Mouse (Mus musculus) heart, embryonic 13.5 days (tissue): Measurements from ENCODE around the gene Zdhhc13. TPM values are rescaled to one million over a fixed set of nuclear protein-coding genes. Genes with fewer than 3 reads are reported as not detected.

Experiments used
- ATAC-seq: fragments of 200-750 bp; cut with Nextera tagmentation; 2 replicates; pipeline ENCODE4 v1.8.0; 2017; ENCODE audit warnings: moderate TSS enrichment; ENCODE audit not compliant: insufficient number of reproducible peaks, low FRiP score, low TSS enrichment; ENCODE audit errors: extremely low read depth
- H3K27ac ChIP-seq: fragments of 300-500 bp; sonication (generic); replicated peaks from 2 replicates; pipeline ENCODE4 v1.5.1; 2015; ENCODE audit warnings: moderate library complexity, mild to moderate bottlenecking, inconsistent platforms
- H3K27me3 ChIP-seq: fragments of 300-500 bp; sonication (generic); replicated peaks from 2 replicates; pipeline ENCODE4 v1.6.1; 2015; ENCODE audit warnings: mild to moderate bottlenecking, inconsistent platforms
- H3K36me3 ChIP-seq: fragments of 300-500 bp; sonication (generic); 2 replicates; pipeline ENCODE4 v1.6.1; 2015; ENCODE audit warnings: mild to moderate bottlenecking, inconsistent platforms
- H3K4me1 ChIP-seq: fragments of 300-500 bp; sonication (generic); 2 replicates; pipeline ENCODE4 v1.6.1; 2015; ENCODE audit warnings: inconsistent platforms
- H3K4me2 ChIP-seq: fragments of 300-500 bp; sonication (generic); 2 replicates; pipeline ENCODE4 v1.6.1; 2015; ENCODE audit warnings: inconsistent platforms, mild to moderate bottlenecking, moderate library complexity
- H3K4me3 ChIP-seq: fragments of 300-500 bp; sonication (generic); 2 replicates; pipeline ENCODE4 v1.5.1; 2015; ENCODE audit warnings: moderate library complexity, mild to moderate bottlenecking, inconsistent platforms
- H3K9ac ChIP-seq: fragments of 300-500 bp; sonication (generic); 2 replicates; pipeline ENCODE4 v1.6.1; 2015; ENCODE audit warnings: inconsistent platforms, mild to moderate bottlenecking, moderate library complexity
- H3K9me3 ChIP-seq: fragments of 300-500 bp; sonication (generic); 2 replicates; pipeline ENCODE4 v1.6.1; 2016; ENCODE audit warnings: inconsistent platforms
- WGBS: fragments of 180-500 bp; shearing (Covaris S2); methylation state at CpG from one replicate; pipeline ENCODE4 v1.1.7; 2015; ENCODE audit warnings: mixed read lengths; 5-methylcytosine and 5-hydroxymethylcytosine counted together
- polyA plus RNA-seq: library from polyadenylated mRNA; unstranded; fragments of >200 nt; fragmentation: Nextera tagmentation; extraction: Ambion mirVana; gene quantifications from 2 replicates; pipeline ENCODE4 v1.2.1, GENCODE M21; 2015

The Zdhhc13 gene
- polyA plus RNA-seq, 1 experiment from 2014 or later = 31.1 TPM

- Histone ChIP-seq H3K9me3 (no peaks in the 10 kb centered on the region), H3K9ac (no peak overlapping the region), H3K27ac (no peak overlapping the region), H3K4me3 (peak overlapping the region; percentile 88), H3K4me1 (peaks cover 23% of the 10 kb centered on the region), H3K4me2 (peak overlapping the region; percentile 88), H3K36me3 (peaks cover 6% of the 10 kb centered on the region), H3K27me3 (no peaks in the 10 kb centered on the region)
- ATAC-seq = no peak
- WGBS = 58% methylated on average over 3 of the region's 3 CpGs
Observed at GRCm38 (mm10) chr7:48788348-48788747, 455 bp upstream of the Zdhhc13 start.

- peak overlapping the region; percentile 88 for H3K4me2 ChIP-seq
Observed at GRCm38 (mm10) chr7:48790117-48790516, 1.3 kb downstream of the Zdhhc13 start.

GRCm38 (mm10) chr7:48791412-48791811 lies 2.6 kb downstream of the Zdhhc13 start:
- Histone ChIP-seq H3K4me1 (peaks cover 23% of the 10 kb centered on the region), H3K9me3 (no peaks in the 10 kb centered on the region), H3K9ac (no peak overlapping the region), H3K4me2 (no peak overlapping the region), H3K36me3 (peaks cover 11% of the 10 kb centered on the region), H3K27me3 (no peaks in the 10 kb centered on the region), H3K27ac (no peak overlapping the region), H3K4me3 (no peak overlapping the region)
- ATAC-seq = no peak
- 70% methylated on average over 3 of the region's 3 CpGs for WGBS

More at GRCm38 (mm10) chr7:48790117-48790516, 1.3 kb downstream of the Zdhhc13 start:
- H3K27ac ChIP-seq = no peak overlapping the region
- peaks cover 23% of the 10 kb centered on the region for H3K4me1 ChIP-seq
- peak overlapping the region; percentile 58; the same call in 1 of the 2 replicates for H3K9ac ChIP-seq
- no peak for ATAC-seq
- H3K36me3 ChIP-seq = peaks cover 6% of the 10 kb centered on the region
- H3K4me3 ChIP-seq = peak overlapping the region; percentile 88
- no peaks in the 10 kb centered on the region for H3K27me3 ChIP-seq
- no peaks in the 10 kb centered on the region for H3K9me3 ChIP-seq
- 52% methylated on average over 4 of the region's 4 CpGs for WGBS

GRCm38 (mm10) chr7:48795130-48795529 lies 6.3 kb downstream of the Zdhhc13 start:
- Histone ChIP-seq H3K4me3 (no peak overlapping the region), H3K27ac (no peak overlapping the region), H3K36me3 (peaks cover 26% of the 10 kb centered on the region), H3K9me3 (no peaks in the 10 kb centered on the region), H3K4me2 (no peak overlapping the region), H3K9ac (no peak overlapping the region), H3K4me1 (peaks cover 18% of the 10 kb centered on the region), H3K27me3 (no peaks in the 10 kb centered on the region)
- no peak for ATAC-seq
- 88% methylated on average over 3 of the region's 3 CpGs for WGBS

GRCm38 (mm10) chr7:48803381-48803780 lies 14.6 kb downstream of the Zdhhc13 start:
- no peak for ATAC-seq
- peaks cover 70% of the 10 kb centered on the region for H3K36me3 ChIP-seq
- H3K27me3 ChIP-seq = no peaks in the 10 kb centered on the region
- no peaks in the 10 kb centered on the region for H3K4me1 ChIP-seq
- no peak overlapping the region for H3K9ac ChIP-seq
- H3K9me3 ChIP-seq = no peaks in the 10 kb centered on the region
- WGBS = 86% methylated on average over 7 of the region's 7 CpGs
- H3K4me2 ChIP-seq = no peak overlapping the region
- H3K4me3 ChIP-seq = no peak overlapping the region
- H3K27ac ChIP-seq = no peak overlapping the region

- Histone ChIP-seq H3K9me3 (no peaks in the 10 kb centered on the region), H3K27ac (no peak overlapping the region), H3K9ac (no peak overlapping the region), H3K36me3 (peaks cover 87% of the 10 kb centered on the region), H3K27me3 (no peaks in the 10 kb centered on the region), H3K4me2 (no peak overlapping the region), H3K4me1 (no peaks in the 10 kb centered on the region), H3K4me3 (no peak overlapping the region)
- no peak for ATAC-seq
- WGBS = 83% methylated on average over 4 of the region's 4 CpGs
Observed at GRCm38 (mm10) chr7:48806587-48806986, 17.8 kb downstream of the Zdhhc13 start.

- WGBS = 100% methylated on average over 1 of the region's 1 CpGs
- Histone ChIP-seq H3K36me3 (peaks cover 79% of the 10 kb centered on the region), H3K27me3 (no peaks in the 10 kb centered on the region), H3K9ac (no peak overlapping the region), H3K4me3 (no peak overlapping the region), H3K27ac (no peak overlapping the region), H3K4me2 (no peak overlapping the region), H3K9me3 (no peaks in the 10 kb centered on the region), H3K4me1 (no peaks in the 10 kb centered on the region)
- no peak for ATAC-seq
Observed at GRCm38 (mm10) chr7:48810652-48811051, 21.8 kb downstream of the Zdhhc13 start.

GRCm38 (mm10) chr7:48812358-48812757 lies 23.6 kb downstream of the Zdhhc13 start:
- no peaks in the 10 kb centered on the region for H3K4me1 ChIP-seq

GRCm38 (mm10) chr7:48813594-48813993 lies 24.8 kb downstream of the Zdhhc13 start:
- H3K36me3 ChIP-seq = peaks cover 83% of the 10 kb centered on the region
- H3K4me3 ChIP-seq = no peak overlapping the region
- H3K27ac ChIP-seq = no peak overlapping the region
- no peak overlapping the region for H3K9ac ChIP-seq
- no peaks in the 10 kb centered on the region for H3K4me1 ChIP-seq
- no peak overlapping the region for H3K4me2 ChIP-seq
- H3K9me3 ChIP-seq = no peaks in the 10 kb centered on the region
- ATAC-seq = no peak
- no peaks in the 10 kb centered on the region for H3K27me3 ChIP-seq
- WGBS = 87% methylated on average over 1 of the region's 1 CpGs

More at GRCm38 (mm10) chr7:48812358-48812757, 23.6 kb downstream of the Zdhhc13 start:
- Histone ChIP-seq H3K9ac (no peak overlapping the region), H3K4me2 (no peak overlapping the region), H3K27me3 (no peaks in the 10 kb centered on the region), H3K27ac (no peak overlapping the region), H3K36me3 (peaks cover 80% of the 10 kb centered on the region), H3K9me3 (no peaks in the 10 kb centered on the region), H3K4me3 (no peak overlapping the region)
- no peak for ATAC-seq

- Histone ChIP-seq H3K4me3 (no peak overlapping the region), H3K9me3 (no peaks in the 10 kb centered on the region), H3K27me3 (no peaks in the 10 kb centered on the region), H3K4me2 (no peak overlapping the region), H3K4me1 (peaks cover 32% of the 10 kb centered on the region), H3K9ac (no peak overlapping the region), H3K36me3 (peaks cover 94% of the 10 kb centered on the region), H3K27ac (no peak overlapping the region)
- ATAC-seq = no peak
- WGBS = 89% methylated on average over 5 of the region's 5 CpGs
Observed at GRCm38 (mm10) chr7:48821654-48822053, 32.9 kb downstream of the Zdhhc13 start.

- no peaks in the 10 kb centered on the region for H3K27me3 ChIP-seq
- H3K4me1 ChIP-seq = peaks cover 44% of the 10 kb centered on the region
- H3K4me3 ChIP-seq = no peak overlapping the region
- H3K9me3 ChIP-seq = no peaks in the 10 kb centered on the region
- H3K4me2 ChIP-seq = no peak overlapping the region
- 82% methylated on average over 3 of the region's 3 CpGs for WGBS
- peak overlapping the region; percentile 74; the same call in 1 of the 2 replicates for H3K27ac ChIP-seq
- no peak overlapping the region for H3K9ac ChIP-seq
- ATAC-seq = no peak
- peaks cover 90% of the 10 kb centered on the region for H3K36me3 ChIP-seq
Observed at GRCm38 (mm10) chr7:48823621-48824020, 34.8 kb downstream of the Zdhhc13 start.

GRCm38 (mm10) chr7:48824671-48825070 lies 35.9 kb downstream of the Zdhhc13 start:
- ATAC-seq = peak; percentile 12; the same call in 1 of the 2 replicates
- peaks cover 54% of the 10 kb centered on the region for H3K4me1 ChIP-seq

More at GRCm38 (mm10) chr7:48824671-48825070, 35.9 kb downstream of the Zdhhc13 start:
- Histone ChIP-seq H3K9ac (no peak overlapping the region), H3K27me3 (no peaks in the 10 kb centered on the region), H3K9me3 (no peaks in the 10 kb centered on the region), H3K36me3 (peaks cover 79% of the 10 kb centered on the region), H3K4me2 (no peak overlapping the region), H3K4me3 (no peak overlapping the region), H3K27ac (peak overlapping the region; percentile 74)
- 43% methylated on average over 1 of the region's 1 CpGs for WGBS
